Mouse (Mus musculus) forebrain, embryonic 16.5 days (tissue): ENCODE measurements at regions not wholly inside any gene's neighbourhood (a gene's known extent, or its start where the extent isn't known, plus 50 kb on each side); places are given as distances from the start of the nearest gene placed in this dataset.

Experiments
- ATAC-seq: fragments of 200-750 bp; cut with Nextera tagmentation; 2 replicates; pipeline ENCODE4 v1.8.0; 2017; ENCODE audit warnings: mild to moderate bottlenecking, moderate library complexity
- H3K27ac ChIP-seq: fragments of 300-500 bp; sonication (generic); 2 replicates; pipeline ENCODE4 v1.5.1; 2014; ENCODE audit warnings: low read length, control low read depth
- H3K27me3 ChIP-seq: fragments of 300-500 bp; sonication (generic); replicated peaks from 2 replicates; pipeline ENCODE4 v1.6.1; 2014; ENCODE audit warnings: low read length; ENCODE audit not compliant: control insufficient read depth, insufficient read depth
- H3K36me3 ChIP-seq: fragments of 300-500 bp; sonication (generic); 2 replicates; pipeline ENCODE4 v1.6.1; 2014; ENCODE audit not compliant: control insufficient read depth, insufficient read depth
- H3K4me1 ChIP-seq: fragments of 300-500 bp; sonication (generic); replicated peaks from 2 replicates; pipeline ENCODE4 v1.6.1; 2014; ENCODE audit warnings: low read length; ENCODE audit not compliant: control insufficient read depth, insufficient read depth
- H3K4me2 ChIP-seq: fragments of 300-500 bp; sonication (generic); 2 replicates; pipeline ENCODE4 v1.6.1; 2014; ENCODE audit warnings: mild to moderate bottlenecking, low read length, control low read depth
- H3K4me3 ChIP-seq: fragments of 300-500 bp; sonication (generic); replicated peaks from 2 replicates; pipeline ENCODE4 v1.5.1; 2014; ENCODE audit warnings: mild to moderate bottlenecking, low read length, control low read depth
- H3K9ac ChIP-seq: fragments of 300-500 bp; sonication (generic); replicated peaks from 2 replicates; pipeline ENCODE4 v1.6.1; 2014; ENCODE audit warnings: low read depth, low read length, control low read depth
- H3K9me3 ChIP-seq: fragments of 300-500 bp; sonication (generic); 2 replicates; pipeline ENCODE4 v1.6.1; 2016; ENCODE audit warnings: low read length; ENCODE audit not compliant: control insufficient read depth
- WGBS: fragments of 180-500 bp; shearing (Covaris S2); extraction: QIAGEN DNeasy Blood & Tissue Kit; methylation state at CpG from one replicate; pipeline ENCODE4 v1.1.7; 2014; 5-methylcytosine and 5-hydroxymethylcytosine counted together

- Histone ChIP-seq H3K4me3 (no peak overlapping the region), H3K36me3 (no peaks in the 10 kb centered on the region), H3K27ac (no peak overlapping the region), H3K27me3 (no peaks in the 10 kb centered on the region), H3K4me2 (no peak overlapping the region), H3K4me1 (peaks cover 9% of the 10 kb centered on the region), H3K9ac (no peak overlapping the region), H3K9me3 (no peaks in the 10 kb centered on the region)
- ATAC-seq, result no peak
- WGBS, result 91% methylated on average over 4 of the region's 4 CpGs
Measured at GRCm38 (mm10) chr10:16438414-16438813, 1284.6 kb upstream of the Cited2 start.

DNA sequence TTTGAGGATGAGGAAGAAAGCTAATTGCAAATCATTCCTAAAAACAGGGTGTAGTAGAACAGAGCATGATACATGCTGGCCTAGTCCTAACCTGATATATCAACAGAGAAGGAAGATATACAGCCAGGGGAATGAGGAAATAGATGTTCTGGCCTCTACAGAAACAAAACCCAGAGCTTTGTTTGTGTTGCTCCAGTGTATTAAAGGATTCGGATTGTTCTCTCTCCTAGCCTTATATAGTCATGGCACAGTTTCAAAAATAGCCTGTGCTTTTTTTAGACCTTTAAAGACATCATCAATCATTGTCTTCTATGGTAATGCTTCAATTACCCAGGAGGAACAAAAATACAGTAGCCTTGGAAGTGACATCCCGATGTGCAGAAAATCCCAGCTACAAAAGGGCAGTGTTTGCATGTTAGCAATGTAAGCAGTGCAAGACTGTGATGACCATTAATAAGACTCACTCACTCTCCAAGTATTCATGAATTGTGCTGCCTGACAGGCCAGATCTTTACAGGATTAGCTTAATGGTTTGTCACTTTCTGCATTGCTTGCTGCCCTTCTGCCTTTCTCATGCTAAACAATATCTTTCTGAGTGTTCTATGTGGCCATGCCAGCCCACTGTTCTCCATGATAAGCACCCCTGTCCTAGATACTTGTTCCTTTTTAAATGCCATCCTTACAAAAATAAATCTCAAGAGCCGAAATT lies 1281.9 kb upstream of the Cited2 start:
- Histone ChIP-seq H3K9me3 (no peaks in the 10 kb centered on the region), H3K4me2 (no peak overlapping the region; the same call in 1 of the 2 replicates), H3K4me1 (peaks cover 9% of the 10 kb centered on the region), H3K27ac (peak overlapping the region; percentile 81), H3K27me3 (no peaks in the 10 kb centered on the region), H3K36me3 (no peaks in the 10 kb centered on the region), H3K4me3 (no peak overlapping the region), H3K9ac (no peak overlapping the region)
- peak; percentile 75 for ATAC-seq
- WGBS, result 14% methylated on average over 3 of the region's 3 CpGs

- no peak overlapping the region for H3K4me3 ChIP-seq
- peak; percentile 92 for ATAC-seq
- peaks cover 9% of the 10 kb centered on the region for H3K4me1 ChIP-seq
- no peaks in the 10 kb centered on the region for H3K36me3 ChIP-seq
- peak overlapping the region; percentile 81; the same call in 1 of the 2 replicates for H3K27ac ChIP-seq
- no peaks in the 10 kb centered on the region for H3K9me3 ChIP-seq
- no peaks in the 10 kb centered on the region for H3K27me3 ChIP-seq
- WGBS, result 15% methylated on average over 2 of the region's 2 CpGs
- H3K9ac ChIP-seq, result no peak overlapping the region
- H3K4me2 ChIP-seq, result no peak overlapping the region; the same call in 1 of the 2 replicates
Measured at GRCm38 (mm10) chr10:16441661-16442072, 1281.4 kb upstream of the Cited2 start.

DNA sequence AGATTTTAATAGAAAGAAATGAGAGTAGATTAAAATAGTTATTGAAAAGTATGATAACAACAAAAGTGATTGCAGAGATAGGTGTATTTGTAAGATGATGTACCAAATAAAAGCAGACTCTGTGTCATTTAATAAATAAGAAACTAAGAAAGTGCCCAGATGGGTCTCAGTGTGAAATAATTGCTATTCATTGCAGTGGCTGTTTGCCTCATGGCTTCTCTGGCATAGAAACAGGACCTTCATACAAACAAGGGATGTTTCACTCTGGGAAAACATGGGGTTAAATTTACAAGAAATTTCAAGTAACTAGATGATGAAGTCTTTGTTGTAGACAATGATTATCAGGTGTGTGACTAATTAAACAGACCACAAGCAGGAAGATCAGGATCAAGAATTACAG lies 1279.1 kb upstream of the Cited2 start:
- H3K36me3 ChIP-seq, result no peaks in the 10 kb centered on the region
- H3K9ac ChIP-seq, result no peak overlapping the region
- H3K4me3 ChIP-seq, result no peak overlapping the region
- no peak overlapping the region for H3K27ac ChIP-seq
- peaks cover 9% of the 10 kb centered on the region for H3K4me1 ChIP-seq
- no peak for ATAC-seq
- no peak overlapping the region for H3K4me2 ChIP-seq
- no peaks in the 10 kb centered on the region for H3K27me3 ChIP-seq
- no peaks in the 10 kb centered on the region for H3K9me3 ChIP-seq

GRCm38 (mm10) chr10:16467935-16468334 lies 1255.1 kb upstream of the Cited2 start:
- H3K9me3 ChIP-seq, result no peaks in the 10 kb centered on the region
- peak; percentile 68 for ATAC-seq
- no peak overlapping the region for H3K27ac ChIP-seq
- no peaks in the 10 kb centered on the region for H3K27me3 ChIP-seq
- 52% methylated on average over 3 of the region's 3 CpGs for WGBS
- 0 out of 2 replicates have a peak, but pooled peaks cover 4% of the 10 kb centered on the region for H3K4me1 ChIP-seq
- H3K4me3 ChIP-seq, result no peak overlapping the region
- H3K9ac ChIP-seq, result no peak overlapping the region
- no peak overlapping the region for H3K4me2 ChIP-seq
- no peaks in the 10 kb centered on the region for H3K36me3 ChIP-seq

DNA sequence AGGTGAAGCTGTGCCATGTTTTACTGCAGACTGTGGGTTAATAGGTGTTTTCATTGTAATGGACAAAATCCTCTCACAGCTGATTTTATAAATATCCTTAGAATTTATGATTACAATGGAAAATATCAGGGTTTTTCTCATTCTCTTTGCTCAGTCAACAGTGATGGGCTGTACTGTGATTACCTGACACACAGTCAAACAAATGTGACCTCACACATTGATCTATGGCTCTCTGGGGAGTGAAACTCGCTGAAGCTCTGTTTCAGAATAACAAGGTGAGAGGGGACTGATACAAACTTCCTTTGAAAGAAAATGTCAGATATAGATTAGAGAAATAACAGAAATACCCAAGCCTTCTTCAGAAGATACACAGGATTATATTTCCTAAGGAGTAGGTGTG lies 1253.3 kb upstream of the Cited2 start:
- 72% methylated on average over 1 of the region's 1 CpGs for WGBS
- Histone ChIP-seq H3K9ac (no peak overlapping the region), H3K4me2 (no peak overlapping the region), H3K4me1 (0 out of 2 replicates have a peak, but pooled peaks cover 4% of the 10 kb centered on the region), H3K27me3 (no peaks in the 10 kb centered on the region), H3K4me3 (no peak overlapping the region), H3K9me3 (no peaks in the 10 kb centered on the region), H3K27ac (no peak overlapping the region), H3K36me3 (no peaks in the 10 kb centered on the region)
- ATAC-seq, result no peak

DNA sequence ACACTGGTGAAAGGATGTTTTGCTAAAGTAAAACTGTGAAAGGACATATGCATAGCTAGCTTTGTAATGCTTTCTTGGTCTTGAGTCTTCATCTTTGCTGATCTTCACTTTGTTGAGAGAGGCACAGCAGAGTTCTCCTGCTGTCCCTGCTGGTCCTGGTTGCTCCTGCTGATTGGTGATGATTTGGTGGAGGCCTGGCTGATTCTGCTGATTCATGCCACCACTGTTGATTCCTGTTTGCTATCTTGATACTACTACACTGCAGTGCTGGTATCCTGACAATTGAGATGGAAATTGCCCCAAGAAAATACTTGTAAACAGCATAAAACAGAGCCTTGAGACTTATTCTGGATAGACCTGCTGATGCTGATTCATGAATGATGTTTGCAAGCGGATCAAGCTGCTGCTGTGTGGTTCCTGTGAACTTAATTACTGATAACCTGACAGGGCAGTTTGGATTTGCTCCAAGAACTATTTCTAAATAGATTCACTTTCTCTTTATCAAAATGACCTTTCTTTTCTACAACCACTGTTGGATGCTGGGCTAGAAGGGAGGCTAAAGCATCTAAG lies 1249.0 kb upstream of the Cited2 start:
- WGBS, result 57% methylated on average over 1 of the region's 1 CpGs
- Histone ChIP-seq H3K27ac (no peak overlapping the region), H3K4me3 (no peak overlapping the region), H3K27me3 (no peaks in the 10 kb centered on the region), H3K4me1 (no peaks in the 10 kb centered on the region), H3K4me2 (no peak overlapping the region), H3K36me3 (no peaks in the 10 kb centered on the region), H3K9ac (no peak overlapping the region), H3K9me3 (no peaks in the 10 kb centered on the region)
- no peak for ATAC-seq

DNA sequence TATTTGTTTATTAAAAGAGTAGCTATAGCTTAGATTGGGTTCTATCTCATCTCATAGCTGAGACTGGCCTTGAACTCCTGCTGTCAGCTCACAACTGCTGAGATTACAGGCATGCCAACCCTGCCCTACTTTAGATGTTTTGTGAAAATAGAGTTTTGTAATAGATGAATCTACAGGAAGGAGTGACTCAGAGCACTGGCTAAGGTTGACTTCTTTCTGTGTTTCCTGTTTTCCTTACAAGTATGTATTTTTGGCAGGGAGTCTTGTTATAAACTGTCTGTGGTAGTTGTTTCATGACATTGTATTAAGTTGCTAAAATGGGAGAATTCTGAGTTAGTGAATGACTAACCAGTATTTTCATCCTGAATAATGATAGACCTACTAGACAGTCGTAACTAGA lies 1224.4 kb upstream of the Cited2 start:
- Histone ChIP-seq H3K9ac (no peak overlapping the region), H3K4me1 (no peaks in the 10 kb centered on the region), H3K36me3 (no peaks in the 10 kb centered on the region), H3K27ac (no peak overlapping the region), H3K27me3 (no peaks in the 10 kb centered on the region), H3K9me3 (no peaks in the 10 kb centered on the region), H3K4me2 (no peak overlapping the region), H3K4me3 (no peak overlapping the region)
- 97% methylated on average over 1 of the region's 1 CpGs for WGBS
- ATAC-seq, result no peak

DNA sequence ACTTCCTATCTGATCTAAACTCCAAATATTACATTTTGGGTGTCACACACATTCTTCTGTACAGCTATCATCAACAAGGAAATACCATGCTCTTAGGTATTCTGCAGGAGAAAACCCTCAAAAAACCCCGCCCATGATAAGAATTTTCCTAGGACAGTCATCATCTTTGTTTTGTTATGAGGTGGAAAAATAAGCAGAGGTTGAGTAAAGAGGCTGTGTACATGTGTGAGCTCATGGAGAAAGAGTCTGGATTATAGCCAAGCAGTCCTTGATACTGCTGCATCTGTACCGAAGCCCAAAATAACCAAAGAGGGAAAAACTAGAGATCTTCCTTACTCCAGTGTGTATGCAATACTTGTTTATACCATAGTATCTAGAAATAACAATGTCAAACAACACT lies 1215.3 kb upstream of the Cited2 start:
- Histone ChIP-seq H3K27ac (no peak overlapping the region), H3K9ac (no peak overlapping the region), H3K4me2 (no peak overlapping the region), H3K4me1 (no peaks in the 10 kb centered on the region), H3K36me3 (no peaks in the 10 kb centered on the region), H3K27me3 (no peaks in the 10 kb centered on the region), H3K9me3 (no peaks in the 10 kb centered on the region), H3K4me3 (no peak overlapping the region)
- no peak for ATAC-seq
- 77% methylated on average over 2 of the region's 2 CpGs for WGBS
